Mouse (Mus musculus) liver, adult 2 months (tissue): ENCODE results near the gene Taok3.

Source experiments
- CTCF ChIP-seq: fragments of 200-500 bp; IDR thresholded peaks from 2 replicates; pipeline ENCODE4 v1.5.1; 2011; ENCODE audit warnings: low read depth, low read length, control low read depth
- POLR2A ChIP-seq: fragments of 200-500 bp; IDR thresholded peaks from 2 replicates; pipeline ENCODE4 v1.6.1; 2011; ENCODE audit warnings: low read length, control low read depth; ENCODE audit not compliant: insufficient read depth; ENCODE audit errors: extremely low read depth

- TF ChIP-seq POLR2A (no peak), CTCF (no peak)
Observed at GRCm38 (mm10) chr5:117117716-117118115, 2.2 kb upstream of the Taok3 start.
